Mouse (Mus musculus): ENCODE results near the gene 9430038I01Rik. TPM values are rescaled to one million over a fixed set of nuclear protein-coding genes. Genes with fewer than 3 reads are reported as not detected.

The 9430038I01Rik gene
- total and polyA plus RNA-seq, 2 experiments from 2014 or later = 8.9 to 13.6 TPM

DNA sequence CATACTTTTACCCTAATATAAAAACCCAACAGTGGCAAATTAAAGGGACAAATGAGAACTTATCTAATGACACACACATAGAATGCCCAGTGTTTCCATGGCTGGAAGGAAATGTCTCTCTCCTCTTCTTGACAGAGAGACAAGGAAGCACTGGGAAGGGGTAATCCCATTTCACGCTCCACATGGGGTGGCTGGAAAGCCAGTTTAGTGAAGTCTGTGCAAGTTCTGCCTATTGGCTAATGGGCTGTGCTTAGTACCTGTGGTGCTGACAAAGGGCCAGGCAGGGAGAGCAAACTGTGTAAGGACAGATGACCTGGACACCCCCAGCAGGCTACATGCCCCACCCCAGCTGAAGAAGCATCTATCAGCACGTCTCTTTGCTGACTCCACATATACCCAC is 40.4 kb downstream of the 9430038I01Rik start:
- Histone ChIP-seq H3K27me3 (ENCODE audit: insufficient read depth, low read length) (no peaks in the 10 kb centered on the region), H3K36me3 (ENCODE audit: insufficient read depth) (no peaks in the 10 kb centered on the region), H3K4me3 (ENCODE audit: low read depth, low read length) (no peak overlapping the region), H3K4me1 (ENCODE audit: insufficient read depth) (no peaks in the 10 kb centered on the region), H3K27ac (ENCODE audit: low read depth, low read length) (no peak overlapping the region), H3K9ac (no peak overlapping the region), H3K9me3 (ENCODE audit: low read length) (no peaks in the 10 kb centered on the region), H3K4me2 (ENCODE audit: low read depth) (no peak overlapping the region)
- DNase-seq (no peak), ATAC-seq (no peak)
- no peak for TF ChIP-seq CTCF (IDR thresholded peaks at IDR 0.05; ENCODE audit: low read depth)
- WGBS = 43% methylated on average over 2 of the region's 2 CpGs

DNA sequence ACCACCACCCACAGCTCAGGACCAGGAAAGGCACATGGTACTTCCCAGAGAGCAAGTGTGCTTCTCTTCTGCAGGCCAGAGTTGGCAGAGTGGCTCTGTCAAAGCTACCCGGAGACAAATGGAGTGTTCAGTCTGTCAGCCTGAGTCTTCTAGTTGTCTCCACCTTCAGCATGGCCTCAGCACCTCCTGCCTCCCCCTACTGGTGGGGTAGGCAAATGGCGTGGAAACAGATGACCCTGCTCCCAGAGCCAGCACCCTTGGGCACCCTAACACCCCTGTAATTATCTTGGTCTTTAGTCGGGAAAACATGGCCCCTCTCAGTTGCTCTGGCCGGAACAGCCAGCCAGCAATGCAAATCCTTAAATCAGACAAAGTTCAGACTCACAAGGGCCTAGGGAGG is 43.8 kb downstream of the 9430038I01Rik start:
- Histone ChIP-seq H3K4me2 (ENCODE audit: low read depth) (no peak overlapping the region), H3K4me1 (ENCODE audit: insufficient read depth) (no peaks in the 10 kb centered on the region), H3K27me3 (ENCODE audit: insufficient read depth, low read length) (no peaks in the 10 kb centered on the region), H3K36me3 (ENCODE audit: insufficient read depth) (no peaks in the 10 kb centered on the region), H3K4me3 (ENCODE audit: low read depth, low read length) (no peak overlapping the region), H3K9ac (no peak overlapping the region), H3K9me3 (ENCODE audit: low read length) (no peaks in the 10 kb centered on the region), H3K27ac (ENCODE audit: low read depth, low read length) (no peak overlapping the region)
- TF ChIP-seq CTCF (IDR thresholded peaks at IDR 0.05; ENCODE audit: low read depth) = peak; percentile 19; the same call in 1 of the 2 replicates
- no peak for ATAC-seq
- no peak for DNase-seq
- WGBS = 87% methylated on average over 4 of the region's 4 CpGs

DNA sequence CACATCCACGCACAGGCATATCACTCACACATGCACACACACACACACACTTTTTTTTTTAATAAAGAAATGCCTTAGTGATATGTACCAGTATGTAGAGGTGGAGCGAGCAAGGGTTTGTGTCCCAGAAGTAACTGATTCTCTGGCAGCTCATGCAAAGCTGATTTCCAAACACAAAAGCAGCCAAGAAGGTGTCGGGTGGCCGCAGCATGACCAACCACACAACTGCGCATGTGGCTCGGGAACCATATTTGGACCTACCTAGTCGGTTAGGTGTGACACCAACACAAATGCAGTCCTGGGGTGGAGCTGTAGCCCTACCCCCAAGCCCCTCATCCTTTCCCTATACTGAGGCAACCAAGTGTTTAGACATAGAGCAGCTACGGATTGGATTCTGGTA is 45.5 kb downstream of the 9430038I01Rik start:
- TF ChIP-seq CTCF (IDR thresholded peaks at IDR 0.05; ENCODE audit: low read depth) = no peak
- H3K9ac ChIP-seq = no peak overlapping the region
- H3K4me2 ChIP-seq (ENCODE audit: low read depth) = no peak overlapping the region
- no peak overlapping the region for H3K4me3 ChIP-seq (ENCODE audit: low read depth, low read length)
- ATAC-seq (no peak), DNase-seq (no peak)
- no peaks in the 10 kb centered on the region for H3K27me3 ChIP-seq (ENCODE audit: insufficient read depth, low read length)
- no peaks in the 10 kb centered on the region for H3K9me3 ChIP-seq (ENCODE audit: low read length)
- WGBS = 88% methylated on average over 8 of the region's 8 CpGs
- no peak overlapping the region for H3K27ac ChIP-seq (ENCODE audit: low read depth, low read length)
- no peaks in the 10 kb centered on the region for H3K4me1 ChIP-seq (ENCODE audit: insufficient read depth)
- H3K36me3 ChIP-seq (ENCODE audit: insufficient read depth) = no peaks in the 10 kb centered on the region

DNA sequence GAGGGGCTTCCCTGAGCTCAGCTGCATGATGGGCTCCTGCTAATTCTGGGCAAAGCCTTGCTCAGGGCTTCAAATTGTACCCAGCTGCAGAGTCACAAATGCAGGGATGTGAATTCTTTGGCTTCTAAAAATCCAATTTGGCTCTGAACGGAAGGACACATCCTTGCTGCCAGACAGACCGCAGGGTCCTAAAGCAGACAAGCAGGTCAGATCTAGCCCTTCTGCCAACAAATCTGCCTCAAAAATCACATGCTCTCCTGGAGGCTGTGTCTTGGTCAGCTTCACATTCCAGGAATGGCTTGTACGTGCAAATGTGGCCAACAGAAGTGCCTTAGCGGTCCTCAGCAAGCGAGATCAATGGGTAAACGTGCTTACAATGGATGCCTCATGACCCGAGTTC is 46.0 kb downstream of the 9430038I01Rik start:
- TF ChIP-seq CTCF (IDR thresholded peaks at IDR 0.05; ENCODE audit: low read depth) = no peak
- no peak overlapping the region for H3K4me2 ChIP-seq (ENCODE audit: low read depth)
- H3K27ac ChIP-seq (ENCODE audit: low read depth, low read length) = no peak overlapping the region
- ATAC-seq = no peak
- H3K4me1 ChIP-seq (ENCODE audit: insufficient read depth) = no peaks in the 10 kb centered on the region
- no peaks in the 10 kb centered on the region for H3K27me3 ChIP-seq (ENCODE audit: insufficient read depth, low read length)
- DNase-seq = no peak
- no peaks in the 10 kb centered on the region for H3K36me3 ChIP-seq (ENCODE audit: insufficient read depth)
- no peaks in the 10 kb centered on the region for H3K9me3 ChIP-seq (ENCODE audit: low read length)
- no peak overlapping the region for H3K9ac ChIP-seq
- 60% methylated on average over 7 of the region's 7 CpGs for WGBS
- no peak overlapping the region for H3K4me3 ChIP-seq (ENCODE audit: low read depth, low read length)

DNA sequence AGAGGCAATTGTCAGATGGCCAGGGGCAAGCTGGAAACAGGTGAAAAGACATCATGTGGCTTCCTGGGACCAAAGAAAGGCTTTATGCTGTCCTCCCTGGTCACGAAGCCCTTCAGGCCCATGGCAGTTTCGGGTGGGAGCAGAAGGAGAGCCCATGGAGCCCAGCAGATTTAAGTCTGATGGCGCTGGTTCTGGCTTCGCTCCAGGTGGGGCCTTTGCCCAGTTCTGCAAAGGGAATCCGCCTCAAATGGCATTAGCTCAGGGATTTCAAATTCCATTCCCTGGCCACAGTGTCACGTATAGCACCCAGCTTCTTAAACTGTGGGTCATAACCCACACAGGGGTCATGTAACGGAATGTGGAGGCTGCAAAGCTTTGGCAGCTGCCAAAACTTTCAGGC is 63.7 kb downstream of the 9430038I01Rik start:
- no peak for ATAC-seq
- Histone ChIP-seq H3K9me3 (ENCODE audit: low read length) (no peaks in the 10 kb centered on the region), H3K27me3 (ENCODE audit: insufficient read depth, low read length) (no peaks in the 10 kb centered on the region), H3K4me3 (ENCODE audit: low read depth, low read length) (no peak overlapping the region), H3K4me1 (ENCODE audit: insufficient read depth) (no peaks in the 10 kb centered on the region), H3K4me2 (ENCODE audit: low read depth) (no peak overlapping the region), H3K27ac (ENCODE audit: low read depth, low read length) (no peak overlapping the region), H3K36me3 (ENCODE audit: insufficient read depth) (no peaks in the 10 kb centered on the region), H3K9ac (no peak overlapping the region)
- 62% methylated on average over 7 of the region's 7 CpGs for WGBS
- TF ChIP-seq CTCF (IDR thresholded peaks at IDR 0.05; ENCODE audit: low read depth) = no peak
- DNase-seq = no peak

DNA sequence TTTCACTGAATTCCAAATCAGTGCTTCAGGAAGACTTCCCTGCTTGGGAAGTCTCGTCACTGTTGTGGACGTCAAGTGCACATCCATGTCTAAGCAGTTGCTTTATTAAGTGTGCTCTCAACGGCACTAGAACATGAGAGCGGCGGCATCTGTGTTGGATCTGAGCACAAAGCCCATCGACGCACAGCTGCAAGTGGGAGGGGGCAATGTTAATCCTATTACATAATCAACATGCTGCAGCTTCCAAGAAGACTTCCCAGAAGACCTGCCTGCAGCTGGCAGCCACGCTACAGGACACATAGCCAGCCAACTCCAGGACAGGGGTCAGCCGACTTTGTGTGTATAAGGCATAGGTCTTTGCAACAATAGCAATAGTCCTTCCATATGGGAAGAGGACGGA is 64.5 kb downstream of the 9430038I01Rik start:
- H3K4me1 ChIP-seq (ENCODE audit: insufficient read depth) = no peaks in the 10 kb centered on the region
- H3K27me3 ChIP-seq (ENCODE audit: insufficient read depth, low read length) = no peaks in the 10 kb centered on the region
- no peak overlapping the region for H3K9ac ChIP-seq
- no peak for ATAC-seq
- WGBS = 51% methylated on average over 10 of the region's 10 CpGs
- no peak for TF ChIP-seq CTCF (IDR thresholded peaks at IDR 0.05; ENCODE audit: low read depth)
- DNase-seq = no peak
- no peaks in the 10 kb centered on the region for H3K36me3 ChIP-seq (ENCODE audit: insufficient read depth)
- H3K4me2 ChIP-seq (ENCODE audit: low read depth) = no peak overlapping the region
- no peaks in the 10 kb centered on the region for H3K9me3 ChIP-seq (ENCODE audit: low read length)
- no peak overlapping the region for H3K27ac ChIP-seq (ENCODE audit: low read depth, low read length)
- no peak overlapping the region for H3K4me3 ChIP-seq (ENCODE audit: low read depth, low read length)

DNA sequence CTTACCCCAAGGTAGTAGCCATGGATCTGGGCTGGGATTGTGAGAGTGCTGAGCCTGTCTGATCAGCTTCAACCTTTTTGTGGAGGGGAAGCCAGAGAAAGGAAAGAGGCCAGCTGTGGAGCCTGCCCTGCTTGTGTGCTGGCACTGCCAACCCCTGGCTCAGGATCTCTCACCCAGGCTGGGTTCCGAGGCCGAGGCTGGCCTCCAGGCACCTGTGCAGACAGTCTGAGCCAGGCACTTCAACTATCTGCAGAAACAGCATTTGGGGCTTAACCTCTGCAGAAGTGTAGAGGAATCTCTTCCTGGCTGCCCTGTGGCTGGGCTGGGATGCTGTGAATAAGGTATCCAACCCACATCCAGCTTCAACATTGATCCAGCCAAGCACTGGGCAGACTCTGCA is 76.6 kb downstream of the 9430038I01Rik start:
- no peaks in the 10 kb centered on the region for H3K4me1 ChIP-seq (ENCODE audit: insufficient read depth)
- ATAC-seq (no peak), DNase-seq (no peak)
- H3K27me3 ChIP-seq (ENCODE audit: insufficient read depth, low read length) = peaks cover 7% of the 10 kb centered on the region; the same call in 1 of the 2 replicates
- 81% methylated on average over 2 of the region's 2 CpGs for WGBS
- no peak overlapping the region for H3K9ac ChIP-seq
- H3K9me3 ChIP-seq (ENCODE audit: low read length) = no peaks in the 10 kb centered on the region
- no peak overlapping the region for H3K4me3 ChIP-seq (ENCODE audit: low read depth, low read length)
- H3K4me2 ChIP-seq (ENCODE audit: low read depth) = no peak overlapping the region
- no peak for TF ChIP-seq CTCF (IDR thresholded peaks at IDR 0.05; ENCODE audit: low read depth)
- no peak overlapping the region for H3K27ac ChIP-seq (ENCODE audit: low read depth, low read length)
- H3K36me3 ChIP-seq (ENCODE audit: insufficient read depth) = no peaks in the 10 kb centered on the region

Other genes starting within 250 kb of the 9430038I01Rik start
- 5.8 and 14.0 TPM in 2 replicates for gene Ebf3, start 96.3 kb downstream of the 9430038I01Rik start, total RNA-seq (2014; rRNA removed)
- gene Ebf3, start 96.3 kb downstream of the 9430038I01Rik start, polyA plus RNA-seq (2015; fragmentation: Nextera tagmentation; extraction: Ambion mirVana) = 0.39 and 0.67 TPM in 2 replicates
- gene Glrx3, start 26.9 kb upstream of the 9430038I01Rik start, total RNA-seq (2014; rRNA removed) = 158 and 207 TPM in 2 replicates
- 233 and 282 TPM in 2 replicates for gene Glrx3, start 26.9 kb upstream of the 9430038I01Rik start, polyA plus RNA-seq (2015; fragmentation: Nextera tagmentation; extraction: Ambion mirVana)

Data from forebrain, postnatal 0 days (tissue).